In the genomic region with DNA sequence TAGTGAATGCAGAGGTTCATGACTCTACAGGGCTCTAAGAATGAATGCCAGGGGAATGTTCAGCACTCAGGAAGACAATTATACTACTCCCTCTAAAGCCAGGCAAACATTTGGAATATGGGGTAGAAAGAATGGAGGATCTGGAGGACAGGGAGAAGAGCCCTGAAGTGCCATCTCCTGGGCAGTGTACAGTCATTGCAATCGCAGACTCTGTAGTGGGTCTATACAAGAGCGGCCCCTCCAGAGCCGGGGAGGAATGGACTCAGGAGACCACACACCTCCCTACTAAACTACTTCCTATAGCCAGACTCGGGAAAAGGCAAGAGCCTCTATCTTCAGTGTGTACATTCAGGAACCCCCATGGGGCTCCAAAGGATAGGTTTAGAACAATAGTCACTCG, we compare ENCODE assay signal across 27 mouse cellular contexts. TPM values are rescaled to one million over a fixed set of nuclear protein-coding genes. Genes with fewer than 3 reads are reported as not detected.
DNase-seq lines count a peak whose midpoint lies in the region; ATAC-seq and TF ChIP-seq lines count a peak whose summit lies in the region.
"Had no signal": no experiment of that assay in that cellular context is flagged by ENCODE, and none has a peak within 500 bp of the region (broad histone marks: within the 10 kb centered on the region; RNA-seq: fewer than 3 reads in every experiment).

No protein-coding gene starts in this region.

- peak; percentile 35 for TF ChIP-seq CTCF in hindbrain, postnatal 0 days (IDR thresholded peaks at IDR 0.05; ENCODE audit: low read depth)
- peak; percentile 43 for TF ChIP-seq CTCF in lung, embryonic 14.5 days (IDR thresholded peaks at IDR 0.05; ENCODE audit: low read depth)
- TF ChIP-seq CTCF in brain, embryonic 14.5 days (IDR thresholded peaks at IDR 0.05; ENCODE audit: borderline replicate concordance, extremely low read depth, insufficient read depth, insufficient read length), result peak; percentile 18; the same call in 1 of the 2 replicates

- peak; percentile 28 for DNase-seq in cerebellum, postnatal 10 days
- DNase-seq in cerebellum, adult 9-10 months, result no peak
- no peak for DNase-seq in hindbrain, postnatal 0 days (ENCODE audit: low spot score)
- DNase-seq in hindbrain, embryonic 14.5 days (ENCODE audit: low spot score), result no peak
- peak; percentile 30 for DNase-seq in lung, embryonic 14.5 days
- DNase-seq in lung, postnatal 25 days (ENCODE audit: low spot score), result no peak
- no peak for DNase-seq in brain, embryonic 14.5 days (ENCODE audit: low read depth)
- DNase-seq in urinary bladder, adult 18-20 months (ENCODE audit: low spot score in 2 of 2), result no peak
- DNase-seq: adrenal gland, postnatal 25 days; cerebellum, adult 2 months; cerebellum, postnatal 36 days; kidney, adult 8-10 months; kidney, postnatal 10 days; left cerebral cortex, postnatal 4 days; lung, adult 2 months; lung, postnatal 4 days; retina, postnatal 1 day; right cerebral cortex, postnatal 14 days had no signal

- no peak overlapping the region for H3K4me2 ChIP-seq in hindbrain, postnatal 0 days (ENCODE audit: low read depth, low read length)
- no peak overlapping the region for H3K4me2 ChIP-seq in hindbrain, embryonic 14.5 days (replicated peaks)
- no peak overlapping the region for H3K4me2 ChIP-seq in lung, embryonic 14.5 days
- H3K4me2 ChIP-seq: embryonic facial prominence, embryonic 12.5 days; forebrain, embryonic 15.5 days; heart, embryonic 15.5 days; hindbrain, embryonic 15.5 days; liver, embryonic 12.5 days; midbrain, embryonic 12.5 days had no signal

- no peak overlapping the region for H3K27ac ChIP-seq in hindbrain, postnatal 0 days
- no peak overlapping the region for H3K27ac ChIP-seq in hindbrain, embryonic 14.5 days
- H3K27ac ChIP-seq in lung, embryonic 14.5 days (ENCODE audit: low read depth), result no peak overlapping the region
- H3K27ac ChIP-seq: embryonic facial prominence, embryonic 12.5 days; forebrain, embryonic 15.5 days; heart, embryonic 15.5 days; hindbrain, embryonic 15.5 days; liver, embryonic 12.5 days; midbrain, embryonic 12.5 days had no signal

- no peaks in the 10 kb centered on the region for H3K4me1 ChIP-seq in hindbrain, postnatal 0 days (ENCODE audit: insufficient read depth, low read length)
- H3K4me1 ChIP-seq in hindbrain, embryonic 14.5 days (replicated peaks; ENCODE audit: control insufficient read depth, insufficient read depth, low read length), result no peaks in the 10 kb centered on the region
- no peaks in the 10 kb centered on the region for H3K4me1 ChIP-seq in lung, embryonic 14.5 days (ENCODE audit: insufficient read depth)
- H3K4me1 ChIP-seq: heart, embryonic 15.5 days; hindbrain, embryonic 15.5 days; liver, embryonic 12.5 days; midbrain, embryonic 12.5 days had no signal

- no peak for ATAC-seq in hindbrain, postnatal 0 days
- no peak for ATAC-seq in hindbrain, embryonic 14.5 days (ENCODE audit: low FRiP score)
- ATAC-seq in lung, embryonic 14.5 days (ENCODE audit: insufficient read depth), result no peak
- ATAC-seq: forebrain, embryonic 15.5 days; liver, embryonic 12.5 days had no signal

- WGBS in hindbrain, postnatal 0 days, result 68% methylated on average over 5 of the region's 5 CpGs
- 67% methylated on average over 5 of the region's 5 CpGs for WGBS in hindbrain, embryonic 14.5 days
- 76% methylated on average over 5 of the region's 5 CpGs for WGBS in lung, embryonic 14.5 days

- no peak overlapping the region for H3K9ac ChIP-seq in hindbrain, postnatal 0 days (replicated peaks; ENCODE audit: low read length)
- no peak overlapping the region for H3K9ac ChIP-seq in hindbrain, embryonic 14.5 days
- H3K9ac ChIP-seq in lung, embryonic 14.5 days, result no peak overlapping the region
- H3K9ac ChIP-seq: embryonic facial prominence, embryonic 12.5 days; forebrain, embryonic 15.5 days; heart, embryonic 15.5 days; hindbrain, embryonic 15.5 days; liver, embryonic 12.5 days; midbrain, embryonic 12.5 days had no signal

- H3K36me3 ChIP-seq in hindbrain, postnatal 0 days (ENCODE audit: insufficient read depth, low read length), result no peaks in the 10 kb centered on the region
- H3K36me3 ChIP-seq in hindbrain, embryonic 14.5 days (replicated peaks; ENCODE audit: control insufficient read depth, insufficient read depth), result no peaks in the 10 kb centered on the region
- H3K36me3 ChIP-seq in lung, embryonic 14.5 days (ENCODE audit: insufficient read depth), result no peaks in the 10 kb centered on the region
- H3K36me3 ChIP-seq: embryonic facial prominence, embryonic 12.5 days; forebrain, embryonic 15.5 days; heart, embryonic 15.5 days; hindbrain, embryonic 15.5 days; liver, embryonic 12.5 days; midbrain, embryonic 12.5 days had no signal

- H3K9me3 ChIP-seq in hindbrain, postnatal 0 days (ENCODE audit: low read length), result no peaks in the 10 kb centered on the region
- H3K9me3 ChIP-seq in hindbrain, embryonic 14.5 days (ENCODE audit: control insufficient read depth, low read length), result no peaks in the 10 kb centered on the region
- no peaks in the 10 kb centered on the region for H3K9me3 ChIP-seq in lung, embryonic 14.5 days (ENCODE audit: low read depth, low read length)
- H3K9me3 ChIP-seq: embryonic facial prominence, embryonic 12.5 days; forebrain, embryonic 15.5 days; heart, embryonic 15.5 days; hindbrain, embryonic 15.5 days; liver, embryonic 12.5 days; megakaryocyte, embryonic 14.5 days; midbrain, embryonic 12.5 days had no signal

- H3K4me3 ChIP-seq in hindbrain, postnatal 0 days (ENCODE audit: low read length), result no peak overlapping the region
- no peak overlapping the region for H3K4me3 ChIP-seq in hindbrain, embryonic 14.5 days (replicated peaks; ENCODE audit: low read length)
- H3K4me3 ChIP-seq in lung, embryonic 14.5 days (ENCODE audit: low read depth, low read length), result no peak overlapping the region
- H3K4me3 ChIP-seq: embryonic facial prominence, embryonic 12.5 days; forebrain, embryonic 15.5 days; heart, embryonic 15.5 days; hindbrain, embryonic 15.5 days; liver, embryonic 12.5 days; megakaryocyte, embryonic 14.5 days; midbrain, embryonic 12.5 days had no signal

- H3K27me3 ChIP-seq in hindbrain, postnatal 0 days (ENCODE audit: insufficient read depth, low read length), result no peaks in the 10 kb centered on the region
- H3K27me3 ChIP-seq in hindbrain, embryonic 14.5 days (ENCODE audit: control insufficient read depth, insufficient read depth, low read length), result no peaks in the 10 kb centered on the region
- H3K27me3 ChIP-seq in lung, embryonic 14.5 days (ENCODE audit: insufficient read depth, low read length), result no peaks in the 10 kb centered on the region
- H3K27me3 ChIP-seq: CH12.LX; embryonic facial prominence, embryonic 12.5 days; forebrain, embryonic 15.5 days; heart, embryonic 15.5 days; hindbrain, embryonic 15.5 days; megakaryocyte, embryonic 14.5 days; midbrain, embryonic 12.5 days had no signal

- no peak for TF ChIP-seq POLR2A in brain, embryonic 14.5 days (IDR thresholded peaks at IDR 0.05; ENCODE audit: borderline replicate concordance, extremely low read depth, insufficient read depth, insufficient read length, poor library complexity, severe bottlenecking)

RNA-seq across cellular contexts. Expression of a gene that starts 25.1 kb away (rescaled TPM):
- total RNA-seq in hindbrain, postnatal 0 days (2014; rRNA removed), result 55.6 and 89.0 TPM in 2 replicates
- polyA plus RNA-seq in hindbrain, postnatal 0 days (2015; fragmentation: Nextera tagmentation; extraction: Ambion mirVana), result 22.0 and 23.1 TPM in 2 replicates
- polyA plus RNA-seq in hindbrain, embryonic 14.5 days (2014; fragmentation: Nextera tagmentation; extraction: Ambion mirVana), result 29.5 and 31.3 TPM in 2 replicates
- 14.5 and 15.2 TPM in 2 replicates for polyA plus RNA-seq in lung, embryonic 14.5 days (2014; fragmentation: Nextera tagmentation; extraction: Ambion mirVana)
- polyA plus RNA-seq in brain, embryonic 14.5 days (2012; rRNA removed), result 34.0 and 52.5 TPM in 2 replicates
- polyA plus RNA-seq: C2C12 had no signal

Comparison
In these comparisons a context has a peak if more than half of its experiments do, and no peak if none do; other contexts are left out.
1. DNase-seq: peak in cerebellum, postnatal 10 days (2 of 2) and lung, embryonic 14.5 days (single experiment); none in cerebellum, adult 9-10 months (single experiment), hindbrain, postnatal 0 days (single experiment), hindbrain, embryonic 14.5 days (single experiment), lung, postnatal 25 days (single experiment), brain, embryonic 14.5 days (single experiment) and urinary bladder, adult 18-20 months (0 of 2).
2. Peak in every context shown above with its lines, with median percentiles within 50 percentile points of each other: CTCF ChIP-seq.